Mouse (Mus musculus) myocyte (in vitro differentiated cells): ENCODE results near the gene Ube3c. TPM values are rescaled to one million over a fixed set of nuclear protein-coding genes. Genes with fewer than 3 reads are reported as not detected.
A peak's percentile ranks its signal among the peaks of the same experiment; 100 is the strongest.

Source experiments
- H3K27me3 ChIP-seq: one replicate; pipeline ENCODE4 v1.6.1; 2011; ENCODE audit not compliant: control insufficient read depth, insufficient read depth, insufficient read length
- H3K36me3 ChIP-seq: one replicate; pipeline ENCODE4 v1.6.1; 2011; ENCODE audit not compliant: control insufficient read depth, insufficient read depth
- H3K4me2 ChIP-seq: one replicate; pipeline ENCODE4 v1.6.1; 2011; ENCODE audit warnings: low read depth, control low read depth
- H3K4me3 ChIP-seq: one replicate; pipeline ENCODE4 v1.5.1; 2011; ENCODE audit warnings: mild to moderate bottlenecking, control low read depth, moderate library complexity
- H3K79me2 ChIP-seq: one replicate; pipeline ENCODE4 v1.6.1; 2011; ENCODE audit not compliant: control insufficient read depth, insufficient read depth
- H3ac ChIP-seq: one replicate; pipeline ENCODE4 v1.6.1; 2011; ENCODE audit not compliant: control insufficient read depth, insufficient read length
- CEBPB ChIP-seq: IDR thresholded peaks from 2 replicates; pipeline ENCODE4 v1.6.1; 2011; ENCODE audit warnings: mild to moderate bottlenecking, moderate library complexity; ENCODE audit not compliant: poor library complexity, insufficient read depth, severe bottlenecking
- E2F4 ChIP-seq: IDR thresholded peaks from one replicate; pipeline ENCODE4 v1.6.1; 2011; ENCODE audit warnings: mild to moderate bottlenecking, control low read depth, moderate library complexity; ENCODE audit not compliant: insufficient read depth
- MAX ChIP-seq: IDR thresholded peaks from one replicate; pipeline ENCODE4 v1.6.1; 2011; ENCODE audit warnings: low read depth, mild to moderate bottlenecking, control low read depth
- MYOD1 ChIP-seq, 3 experiments: IDR thresholded peaks; one replicate each; pipeline ENCODE4 v1.6.1; 2011; ENCODE audit warnings: control low read depth in 2 of 3, low read depth in 2 of 3, mild to moderate bottlenecking in 2 of 3, moderate library complexity in 1 of 3; ENCODE audit not compliant: insufficient read length in 2 of 3, control insufficient read depth in 1 of 3
- MYOG ChIP-seq, 3 experiments: IDR thresholded peaks; one replicate each; pipeline ENCODE4 v1.6.1; 2011; ENCODE audit warnings: control low read depth in 2 of 3, low read depth in 2 of 3, mild to moderate bottlenecking in 2 of 3; ENCODE audit not compliant: insufficient read length in 2 of 3, control insufficient read depth in 1 of 3, insufficient read depth in 1 of 3
- POLR2A ChIP-seq: IDR thresholded peaks from one replicate; pipeline ENCODE4 v1.6.1; 2011; ENCODE audit warnings: low read depth, mild to moderate bottlenecking, control low read depth, moderate library complexity; ENCODE audit not compliant: insufficient read length
- POLR2AphosphoS2 ChIP-seq: IDR thresholded peaks from one replicate; pipeline ENCODE4 v1.6.1; 2011; ENCODE audit warnings: low read depth, control low read depth; ENCODE audit not compliant: insufficient read length
- REST ChIP-seq: IDR thresholded peaks from one replicate; pipeline ENCODE4 v1.6.1; 2011; ENCODE audit warnings: mild to moderate bottlenecking, control low read depth, moderate library complexity; ENCODE audit not compliant: insufficient read depth, insufficient read length
- SRF ChIP-seq: IDR thresholded peaks from one replicate; pipeline ENCODE4 v1.6.1; 2011; ENCODE audit warnings: low read depth; ENCODE audit not compliant: control insufficient read depth, insufficient read length
- TCF12 ChIP-seq: IDR thresholded peaks from one replicate; pipeline ENCODE4 v1.6.1; 2011; ENCODE audit warnings: mild to moderate bottlenecking, control low read depth; ENCODE audit not compliant: poor library complexity, insufficient read depth, severe bottlenecking
- TCF3 ChIP-seq: IDR thresholded peaks from one replicate; pipeline ENCODE4 v1.6.1; 2011; ENCODE audit warnings: low read depth, control low read depth; ENCODE audit not compliant: insufficient read length
- USF1 ChIP-seq: IDR thresholded peaks from one replicate; pipeline ENCODE4 v1.6.1; 2011; ENCODE audit warnings: low read depth, mild to moderate bottlenecking, control low read depth, moderate library complexity
- polyA plus RNA-seq: library from polyadenylated mRNA; unstranded; fragments of >200 nt; fragmentation: generic; extraction: Trizol; gene quantifications from one replicate; pipeline ENCODE4 v1.2.1, GENCODE M21; 2012; ENCODE audit warnings: missing spikeins

Ube3c gene
- polyA plus RNA-seq, 1 experiment: 28.9 TPM

- no peak overlapping the region for H3ac ChIP-seq
- H3K4me2 ChIP-seq: no peak overlapping the region
- H3K36me3 ChIP-seq: no peaks in the 10 kb centered on the region
- H3K27me3 ChIP-seq: no peaks in the 10 kb centered on the region
- no peak overlapping the region for H3K4me3 ChIP-seq
- TF ChIP-seq CEBPB (no peak), TCF3 (no peak), POLR2AphosphoS2 (no peak), SRF (no peak), TCF12 (no peak), E2F4 (no peak), USF1 (no peak), POLR2A (no peak), MAX (no peak), REST (no peak), MYOD1 (IDR thresholded peaks at IDR 0.05; ENCODE audit: control insufficient read depth in 1 of 3, insufficient read length in 2 of 3, low read depth in 2 of 3) (no peak), MYOG (IDR thresholded peaks at IDR 0.05; ENCODE audit: control insufficient read depth in 1 of 3, insufficient read depth in 1 of 3, insufficient read length in 2 of 3, low read depth in 2 of 3) (no peak)
- no peaks in the 10 kb centered on the region for H3K79me2 ChIP-seq
These were observed 118.6 kb downstream of the Ube3c start for GRCm38 (mm10) chr5:29687671-29688070.

GRCm38 (mm10) chr5:29688352-29688751 is 119.3 kb downstream of the Ube3c start:
- Histone ChIP-seq H3K27me3 (no peaks in the 10 kb centered on the region), H3K36me3 (no peaks in the 10 kb centered on the region), H3K4me3 (no peak overlapping the region), H3ac (no peak overlapping the region), H3K79me2 (no peaks in the 10 kb centered on the region), H3K4me2 (no peak overlapping the region)
- TF ChIP-seq REST: no peak
- TF ChIP-seq MYOG (IDR thresholded peaks at IDR 0.05; ENCODE audit: control insufficient read depth in 1 of 3, insufficient read depth in 1 of 3, insufficient read length in 2 of 3, low read depth in 2 of 3): no peak
- no peak for TF ChIP-seq E2F4
- no peak for TF ChIP-seq TCF12
- no peak for TF ChIP-seq CEBPB
- no peak for TF ChIP-seq POLR2A
- no peak for TF ChIP-seq MYOD1 (IDR thresholded peaks at IDR 0.05; ENCODE audit: control insufficient read depth in 1 of 3, insufficient read length in 2 of 3, low read depth in 2 of 3)
- TF ChIP-seq USF1: no peak
- no peak for TF ChIP-seq POLR2AphosphoS2
- no peak for TF ChIP-seq MAX
- TF ChIP-seq SRF: no peak
- TF ChIP-seq TCF3: no peak

GRCm38 (mm10) chr5:29698493-29698892 is 129.5 kb downstream of the Ube3c start:
- TF ChIP-seq TCF12 (no peak), MYOG (IDR thresholded peaks at IDR 0.05; ENCODE audit: control insufficient read depth in 1 of 3, insufficient read depth in 1 of 3, insufficient read length in 2 of 3, low read depth in 2 of 3) (peak in 1 of 3 experiments; percentile 52), MYOD1 (IDR thresholded peaks at IDR 0.05; ENCODE audit: control insufficient read depth in 1 of 3, insufficient read length in 2 of 3, low read depth in 2 of 3) (peak in 1 of 3 experiments; percentile 36), USF1 (peak; percentile 50)
- peak overlapping the region; percentile 1 for H3K4me2 ChIP-seq
- no peaks in the 10 kb centered on the region for H3K27me3 ChIP-seq
- H3K36me3 ChIP-seq: no peaks in the 10 kb centered on the region
- H3ac ChIP-seq: no peak overlapping the region
- H3K79me2 ChIP-seq: no peaks in the 10 kb centered on the region
- no peak overlapping the region for H3K4me3 ChIP-seq

GRCm38 (mm10) chr5:29699520-29700202 is 130.6 kb downstream of the Ube3c start:
- Histone ChIP-seq H3K36me3 (no peaks in the 10 kb centered on the region), H3K4me3 (no peak overlapping the region), H3K27me3 (no peaks in the 10 kb centered on the region), H3ac (no peak overlapping the region), H3K4me2 (no peak overlapping the region), H3K79me2 (no peaks in the 10 kb centered on the region)
- TF ChIP-seq POLR2A: no peak
- no peak for TF ChIP-seq CEBPB

- Histone ChIP-seq H3ac (no peak overlapping the region), H3K4me3 (no peak overlapping the region), H3K36me3 (no peaks in the 10 kb centered on the region), H3K27me3 (no peaks in the 10 kb centered on the region), H3K79me2 (no peaks in the 10 kb centered on the region), H3K4me2 (no peak overlapping the region)
- TF ChIP-seq SRF: no peak
- no peak for TF ChIP-seq MYOG (IDR thresholded peaks at IDR 0.05; ENCODE audit: control insufficient read depth in 1 of 3, insufficient read depth in 1 of 3, insufficient read length in 2 of 3, low read depth in 2 of 3)
- no peak for TF ChIP-seq CEBPB
- no peak for TF ChIP-seq POLR2AphosphoS2
- TF ChIP-seq TCF3: no peak
- TF ChIP-seq REST: no peak
- no peak for TF ChIP-seq POLR2A
- TF ChIP-seq TCF12: no peak
- TF ChIP-seq USF1: no peak
- TF ChIP-seq MAX: no peak
- TF ChIP-seq MYOD1 (IDR thresholded peaks at IDR 0.05; ENCODE audit: control insufficient read depth in 1 of 3, insufficient read length in 2 of 3, low read depth in 2 of 3): no peak
- no peak for TF ChIP-seq E2F4
These were observed 138.2 kb downstream of the Ube3c start for GRCm38 (mm10) chr5:29707241-29707640.
